Mouse (Mus musculus): Measurements from ENCODE around the gene Erf. TPM values are rescaled to one million over a fixed set of nuclear protein-coding genes. Genes with fewer than 3 reads are reported as not detected.
A peak's percentile ranks its signal among the peaks of the same experiment; 100 is the strongest.

Erf gene
- polyA plus RNA-seq, 1 experiment from 2014 or later: 11.7 TPM

- Histone ChIP-seq H3K9me3 (ENCODE audit: control insufficient read depth, low read length) (no peaks in the 10 kb centered on the region), H3K27me3 (ENCODE audit: control insufficient read depth, insufficient read depth, low read length) (no peaks in the 10 kb centered on the region), H3K9ac (ENCODE audit: low read length) (peak overlapping the region; percentile 86; the same call in 1 of the 2 replicates), H3K27ac (ENCODE audit: low read depth, low read length) (no peak overlapping the region), H3K4me1 (ENCODE audit: control insufficient read depth, insufficient read depth, low read length) (peaks cover 34% of the 10 kb centered on the region), H3K36me3 (ENCODE audit: control insufficient read depth, insufficient read depth, low read length) (0 out of 2 replicates have a peak, but pooled peaks cover 2% of the 10 kb centered on the region), H3K4me2 (no peak overlapping the region), H3K4me3 (ENCODE audit: low read depth, low read length) (no peak overlapping the region)
- no peak for ATAC-seq (ENCODE audit: low FRiP score)
- no peak for DNase-seq (ENCODE audit: low spot score, missing footprints)
- WGBS: 91% methylated on average over 4 of the region's 4 CpGs
Measured at GRCm38 (mm10) chr7:25277405-25277804, 26.8 kb upstream of the Erf start.

GRCm38 (mm10) chr7:25275555-25276298 is 25.2 kb upstream of the Erf start:
- WGBS: 65% methylated on average over 9 of the region's 9 CpGs
- H3K27me3 ChIP-seq (ENCODE audit: control insufficient read depth, insufficient read depth, low read length): no peaks in the 10 kb centered on the region
- no peaks in the 10 kb centered on the region for H3K9me3 ChIP-seq (ENCODE audit: control insufficient read depth, low read length)
- no peak overlapping the region for H3K4me2 ChIP-seq
- H3K4me1 ChIP-seq (ENCODE audit: control insufficient read depth, insufficient read depth, low read length): peaks cover 23% of the 10 kb centered on the region
- peak; percentile 73 for DNase-seq (ENCODE audit: low spot score, missing footprints)
- no peak overlapping the region for H3K27ac ChIP-seq (ENCODE audit: low read depth, low read length)
- H3K9ac ChIP-seq (ENCODE audit: low read length): peak overlapping the region; percentile 1; the same call in 1 of the 2 replicates
- H3K36me3 ChIP-seq (ENCODE audit: control insufficient read depth, insufficient read depth, low read length): peaks cover 4% of the 10 kb centered on the region; the same call in 1 of the 2 replicates
- no peak overlapping the region for H3K4me3 ChIP-seq (ENCODE audit: low read depth, low read length)
- no peak for ATAC-seq (ENCODE audit: low FRiP score)

GRCm38 (mm10) chr7:25274996-25275395 is 24.4 kb upstream of the Erf start:
- Histone ChIP-seq H3K4me3 (ENCODE audit: low read depth, low read length) (no peak overlapping the region), H3K9ac (ENCODE audit: low read length) (no peak overlapping the region), H3K4me1 (ENCODE audit: control insufficient read depth, insufficient read depth, low read length) (peaks cover 16% of the 10 kb centered on the region), H3K9me3 (ENCODE audit: control insufficient read depth, low read length) (no peaks in the 10 kb centered on the region), H3K27ac (ENCODE audit: low read depth, low read length) (no peak overlapping the region), H3K36me3 (ENCODE audit: control insufficient read depth, insufficient read depth, low read length) (peaks cover 4% of the 10 kb centered on the region; the same call in 1 of the 2 replicates), H3K27me3 (ENCODE audit: control insufficient read depth, insufficient read depth, low read length) (no peaks in the 10 kb centered on the region), H3K4me2 (no peak overlapping the region)
- ATAC-seq (ENCODE audit: low FRiP score) (no peak), DNase-seq (ENCODE audit: low spot score, missing footprints) (no peak)
- WGBS: 93% methylated on average over 3 of the region's 3 CpGs

- ATAC-seq (ENCODE audit: low FRiP score) (no peak), DNase-seq (ENCODE audit: low spot score, missing footprints) (peak; percentile 59)
- Histone ChIP-seq H3K4me3 (ENCODE audit: low read depth, low read length) (no peak overlapping the region), H3K9ac (ENCODE audit: low read length) (no peak overlapping the region; the same call in 1 of the 2 replicates), H3K27me3 (ENCODE audit: control insufficient read depth, insufficient read depth, low read length) (no peaks in the 10 kb centered on the region), H3K27ac (ENCODE audit: low read depth, low read length) (no peak overlapping the region), H3K4me2 (no peak overlapping the region), H3K9me3 (ENCODE audit: control insufficient read depth, low read length) (no peaks in the 10 kb centered on the region), H3K4me1 (ENCODE audit: control insufficient read depth, insufficient read depth, low read length) (peaks cover 15% of the 10 kb centered on the region), H3K36me3 (ENCODE audit: control insufficient read depth, insufficient read depth, low read length) (peaks cover 4% of the 10 kb centered on the region; the same call in 1 of the 2 replicates)
- 72% methylated on average over 5 of the region's 5 CpGs for WGBS
Measured at GRCm38 (mm10) chr7:25274571-25274970, 24.0 kb upstream of the Erf start.

- no peak overlapping the region for H3K4me3 ChIP-seq (ENCODE audit: low read depth, low read length)
- ATAC-seq (ENCODE audit: low FRiP score) (no peak), DNase-seq (ENCODE audit: low spot score, missing footprints) (peak; percentile 73)
- no peak overlapping the region for H3K9ac ChIP-seq (ENCODE audit: low read length)
- H3K36me3 ChIP-seq (ENCODE audit: control insufficient read depth, insufficient read depth, low read length): peaks cover 4% of the 10 kb centered on the region; the same call in 1 of the 2 replicates
- H3K4me1 ChIP-seq (ENCODE audit: control insufficient read depth, insufficient read depth, low read length): peaks cover 18% of the 10 kb centered on the region
- no peak overlapping the region for H3K27ac ChIP-seq (ENCODE audit: low read depth, low read length)
- no peak overlapping the region for H3K4me2 ChIP-seq
- WGBS: 92% methylated on average over 22 of the region's 22 CpGs
- no peaks in the 10 kb centered on the region for H3K27me3 ChIP-seq (ENCODE audit: control insufficient read depth, insufficient read depth, low read length)
- H3K9me3 ChIP-seq (ENCODE audit: control insufficient read depth, low read length): no peaks in the 10 kb centered on the region
Measured at GRCm38 (mm10) chr7:25273259-25274241, 23.0 kb upstream of the Erf start.

- ATAC-seq (ENCODE audit: low FRiP score): no peak
- Histone ChIP-seq H3K27ac (ENCODE audit: low read depth, low read length) (no peak overlapping the region), H3K4me2 (no peak overlapping the region), H3K9me3 (ENCODE audit: control insufficient read depth, low read length) (no peaks in the 10 kb centered on the region), H3K4me1 (ENCODE audit: control insufficient read depth, insufficient read depth, low read length) (peaks cover 14% of the 10 kb centered on the region), H3K4me3 (ENCODE audit: low read depth, low read length) (no peak overlapping the region), H3K27me3 (ENCODE audit: control insufficient read depth, insufficient read depth, low read length) (no peaks in the 10 kb centered on the region), H3K9ac (ENCODE audit: low read length) (no peak overlapping the region), H3K36me3 (ENCODE audit: control insufficient read depth, insufficient read depth, low read length) (peaks cover 4% of the 10 kb centered on the region; the same call in 1 of the 2 replicates)
- DNase-seq (ENCODE audit: low spot score, missing footprints): no peak
- 87% methylated on average over 38 of the region's 38 CpGs for WGBS
Measured at GRCm38 (mm10) chr7:25272445-25273258, 22.1 kb upstream of the Erf start.

GRCm38 (mm10) chr7:25271651-25272444 is 21.3 kb upstream of the Erf start:
- ATAC-seq (ENCODE audit: low FRiP score): no peak
- Histone ChIP-seq H3K4me1 (ENCODE audit: control insufficient read depth, insufficient read depth, low read length) (peaks cover 13% of the 10 kb centered on the region), H3K4me3 (ENCODE audit: low read depth, low read length) (no peak overlapping the region), H3K27ac (ENCODE audit: low read depth, low read length) (no peak overlapping the region), H3K4me2 (no peak overlapping the region), H3K27me3 (ENCODE audit: control insufficient read depth, insufficient read depth, low read length) (no peaks in the 10 kb centered on the region), H3K36me3 (ENCODE audit: control insufficient read depth, insufficient read depth, low read length) (peaks cover 4% of the 10 kb centered on the region; the same call in 1 of the 2 replicates), H3K9me3 (ENCODE audit: control insufficient read depth, low read length) (no peaks in the 10 kb centered on the region), H3K9ac (ENCODE audit: low read length) (no peak overlapping the region)
- WGBS: 87% methylated on average over 30 of the region's 30 CpGs
- DNase-seq (ENCODE audit: low spot score, missing footprints): peak; percentile 60
